Mouse (Mus musculus): ENCODE measurements around the gene Brip1. TPM values are rescaled to one million over a fixed set of nuclear protein-coding genes. Genes with fewer than 3 reads are reported as not detected.
"Not testable (repeated sequence)": the region's sequence is repeated elsewhere in the genome, so short reads cannot be mapped to it uniquely, and the experiment has no call there.

Gene Brip1
- total RNA-seq (2021), result under 1 TPM; 0.30 to 0.75 TPM

DNA sequence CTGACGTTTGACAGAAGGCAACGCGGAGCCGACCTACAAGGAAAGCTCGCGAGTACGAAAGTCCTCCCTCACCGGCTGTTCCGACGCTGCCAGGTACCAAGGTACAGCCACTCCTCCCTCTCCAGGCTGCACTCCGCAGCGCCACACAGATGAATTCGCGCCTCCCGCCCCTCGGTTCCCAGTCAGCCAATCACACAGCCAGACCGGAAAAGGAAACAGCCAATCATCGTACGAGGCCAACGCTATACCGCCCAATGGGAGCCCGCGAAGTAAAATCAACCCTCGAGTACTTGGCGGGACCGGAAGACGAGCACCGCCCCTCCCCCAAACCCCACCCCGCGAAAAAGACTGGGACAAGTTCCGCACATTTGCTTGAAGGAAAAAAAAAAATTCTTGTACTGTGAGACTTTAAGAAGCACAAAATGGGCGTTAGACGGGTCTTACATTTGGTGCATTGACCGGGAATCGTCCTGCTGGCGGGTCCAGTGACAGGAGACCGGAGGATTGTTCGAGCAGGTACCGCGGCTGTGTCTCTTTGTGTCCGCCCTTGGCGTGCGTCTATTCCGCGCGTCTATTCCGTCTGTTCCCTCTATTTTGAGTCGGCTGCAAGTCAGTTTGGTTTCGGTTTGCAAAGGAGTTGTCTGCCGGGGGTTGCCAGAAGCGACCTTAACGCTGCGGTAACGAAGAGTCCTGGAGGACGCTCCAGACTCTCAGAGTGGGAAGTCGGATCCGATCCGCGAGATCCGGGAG is at the start of gene Brip1:
Gene Brip1, minus strand, starts transcription at position 157 of the 750 bp plus-strand sequence.
- DNase-seq, result peak; percentile 90
- intact Hi-C loops (cut with DNase I), result loop anchor here (5.0 kb wide), 1 partner anchor 156 kb away; the partner anchor contains the start of gene Med13

DNA sequence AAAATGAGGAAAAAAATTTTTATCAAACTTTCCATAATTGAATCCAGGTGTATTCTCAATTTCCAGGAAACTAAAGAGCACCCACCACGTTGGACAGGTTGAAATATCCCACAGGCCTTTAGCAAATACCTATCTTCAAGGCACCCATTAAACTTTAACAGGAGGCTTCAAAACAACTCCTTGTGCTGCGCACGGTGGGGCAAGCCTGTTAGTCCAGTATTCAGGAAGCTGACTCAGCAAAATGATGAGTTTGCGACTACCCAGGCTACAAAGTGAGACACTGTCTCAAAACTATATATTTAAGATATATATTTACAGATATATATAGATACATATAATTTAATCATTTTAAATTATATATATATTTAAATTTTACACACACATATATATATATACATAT is 31.5 kb upstream of the Brip1 start:
- intact Hi-C loops (cut with DNase I), result no loop called here
- DNase-seq, result no peak

DNA sequence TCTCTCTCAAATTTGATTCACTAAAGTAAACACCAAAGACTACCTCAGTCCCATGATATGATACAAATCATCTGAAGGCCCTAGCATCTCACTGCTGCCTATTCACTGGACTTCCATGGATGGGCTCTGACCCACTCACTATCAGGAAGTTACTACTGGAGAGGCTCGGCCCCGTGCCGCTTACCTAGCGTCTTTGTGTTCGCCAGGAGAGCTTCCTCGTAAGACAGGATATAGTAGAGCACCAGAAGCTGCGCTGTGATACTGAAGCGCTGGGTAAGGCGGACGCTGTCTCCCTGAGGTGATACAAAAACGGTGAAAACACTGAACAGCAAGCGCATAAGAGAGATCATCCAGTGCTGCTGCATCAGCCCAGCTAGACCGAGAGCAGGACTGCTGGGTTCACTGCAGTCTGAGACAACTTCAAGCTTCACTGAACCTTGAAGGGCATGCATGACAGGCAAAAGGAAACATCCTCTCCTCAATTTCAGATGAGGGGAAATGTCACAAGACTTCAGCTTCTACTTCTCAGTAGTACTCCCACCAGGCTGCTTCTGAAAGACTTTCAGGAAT is 30.9 kb upstream of the Brip1 start:
- intact Hi-C loops (cut with DNase I), result no loop called here
- DNase-seq, result no peak

DNA sequence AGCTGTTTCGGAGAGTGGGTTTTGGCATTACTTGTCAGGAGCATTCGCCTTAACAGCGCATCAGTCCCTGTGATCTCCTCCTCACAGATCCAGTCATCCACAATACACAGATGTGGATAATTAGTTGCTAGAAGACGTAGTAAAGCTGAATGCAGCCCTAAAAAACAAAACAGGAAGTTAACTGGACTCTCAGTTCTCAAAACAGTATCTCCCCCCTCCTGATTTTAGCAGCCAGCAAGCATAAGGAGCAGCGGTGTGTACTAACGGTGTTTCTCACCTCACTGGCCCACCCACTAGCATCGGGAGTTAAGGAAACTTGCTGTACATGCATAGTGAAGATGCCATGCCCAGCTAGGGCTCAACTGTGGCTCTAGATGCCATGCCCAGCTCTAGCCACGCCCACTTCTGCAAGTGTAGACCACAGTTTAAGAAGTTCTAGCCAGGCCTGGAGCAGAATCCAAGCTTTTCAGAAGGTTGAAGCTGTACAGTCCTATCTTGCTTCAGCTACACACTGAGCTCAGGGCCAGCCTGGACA is 25.7 kb upstream of the Brip1 start:
- intact Hi-C loops (cut with DNase I), result no loop called here

DNA sequence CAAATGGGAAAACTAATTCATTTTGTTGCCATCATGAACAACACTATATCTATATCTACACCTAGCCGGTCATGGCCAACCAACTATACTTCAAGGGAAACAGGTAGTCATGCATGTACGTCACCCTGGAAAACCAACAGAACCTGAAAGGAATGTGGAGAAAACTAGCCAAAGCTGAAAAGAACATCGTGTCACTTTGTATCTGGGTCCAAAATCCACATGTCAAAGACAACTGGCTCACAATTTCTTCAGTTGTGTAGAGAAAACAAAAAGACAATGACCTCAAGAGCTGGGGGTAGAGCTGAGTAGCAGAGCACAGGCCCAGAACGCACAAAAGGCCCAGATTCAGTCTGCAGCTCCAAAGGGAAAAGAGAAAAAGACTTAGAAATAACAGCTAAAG is 24.8 kb upstream of the Brip1 start:
- no peak for DNase-seq

More for the DNA sequence above, 25.7 kb upstream of the Brip1 start:
- no peak for DNase-seq

DNA sequence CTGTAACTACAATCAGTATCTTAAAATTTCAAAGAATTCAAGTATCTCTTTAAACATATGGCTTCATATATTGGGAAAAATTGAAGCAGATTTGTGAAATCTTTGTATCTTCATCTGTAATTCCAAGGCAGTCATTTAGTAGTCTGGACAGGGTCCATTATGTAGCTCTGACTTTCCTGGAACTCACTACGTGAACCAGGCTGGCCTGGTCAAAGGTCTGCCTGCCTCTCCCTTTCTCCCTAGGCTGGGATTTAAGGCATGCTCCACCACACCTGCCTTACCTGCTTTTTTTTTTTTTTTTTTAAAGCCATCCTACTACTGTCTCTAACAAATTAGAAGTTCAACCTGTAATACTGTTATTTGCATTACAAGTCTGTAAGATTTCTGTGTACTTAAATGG is 10.8 kb upstream of the Brip1 start:
- DNase-seq, result no peak
- intact Hi-C loops (cut with DNase I), result no loop called here

More for the DNA sequence above, 24.8 kb upstream of the Brip1 start:
- intact Hi-C loops (cut with DNase I), result no loop called here

DNA sequence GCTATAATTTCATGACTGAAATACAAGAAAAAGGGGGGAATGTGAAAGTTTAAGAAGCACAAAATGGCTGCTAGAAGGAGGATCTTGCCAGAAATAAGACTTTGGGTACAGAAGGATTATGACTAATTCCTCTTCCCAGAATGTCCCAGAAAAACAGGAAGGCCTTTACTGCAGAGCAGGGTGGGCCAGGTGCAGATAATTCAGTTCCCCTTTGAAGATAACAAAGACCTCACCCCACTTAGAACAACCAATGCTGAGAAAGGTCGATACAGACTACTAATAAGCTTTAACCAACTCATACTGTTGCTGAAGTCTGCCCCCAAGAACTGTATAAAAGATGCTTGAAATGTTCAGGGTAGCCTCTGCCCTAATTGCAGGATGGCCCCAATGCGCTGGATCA is 8.1 kb upstream of the Brip1 start:
- intact Hi-C loops (cut with DNase I), result no loop called here
- DNase-seq, result no peak

DNA sequence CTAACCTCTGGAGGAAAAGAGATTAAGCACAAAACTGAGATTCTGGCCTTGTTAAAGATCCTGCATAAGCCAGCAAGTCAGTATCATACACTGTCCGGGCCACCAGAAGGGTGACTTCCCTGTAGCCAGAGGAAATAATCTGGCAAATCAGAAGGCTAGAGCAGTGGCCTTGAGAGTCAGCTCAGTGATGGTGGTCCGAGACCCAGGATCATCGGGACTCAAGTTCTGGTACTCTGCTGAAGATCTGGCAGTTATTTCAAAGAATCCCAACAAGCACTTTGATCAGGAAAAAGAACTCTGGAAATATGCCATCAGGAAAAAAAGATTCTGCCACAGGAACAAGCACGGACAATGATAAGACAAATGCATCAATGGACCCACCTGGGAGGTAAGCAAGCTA is 4.9 kb upstream of the Brip1 start:
- DNase-seq, result no peak
- intact Hi-C loops (cut with DNase I), result no loop called here

DNA sequence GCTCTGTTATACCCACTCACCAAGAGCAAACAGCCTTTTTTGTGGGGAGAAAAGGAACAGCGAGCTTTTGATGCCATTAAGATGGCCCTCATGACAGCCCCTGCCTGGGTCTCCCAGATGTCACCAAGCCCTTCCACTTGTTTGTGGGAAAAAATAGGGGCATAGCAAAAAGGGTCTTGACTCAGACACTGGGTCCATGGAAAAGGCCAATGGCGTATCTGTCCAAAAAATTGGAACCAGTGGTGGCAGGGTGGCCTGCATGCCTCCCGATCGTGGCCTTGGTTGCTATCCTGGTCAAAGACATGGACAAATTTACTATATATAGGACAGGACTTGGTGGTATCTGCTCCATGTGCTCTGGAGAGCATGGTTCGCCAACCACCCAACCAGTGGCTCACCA is 4.0 kb upstream of the Brip1 start:
- DNase-seq, result no peak
- intact Hi-C loops (cut with DNase I), result no loop called here

DNA sequence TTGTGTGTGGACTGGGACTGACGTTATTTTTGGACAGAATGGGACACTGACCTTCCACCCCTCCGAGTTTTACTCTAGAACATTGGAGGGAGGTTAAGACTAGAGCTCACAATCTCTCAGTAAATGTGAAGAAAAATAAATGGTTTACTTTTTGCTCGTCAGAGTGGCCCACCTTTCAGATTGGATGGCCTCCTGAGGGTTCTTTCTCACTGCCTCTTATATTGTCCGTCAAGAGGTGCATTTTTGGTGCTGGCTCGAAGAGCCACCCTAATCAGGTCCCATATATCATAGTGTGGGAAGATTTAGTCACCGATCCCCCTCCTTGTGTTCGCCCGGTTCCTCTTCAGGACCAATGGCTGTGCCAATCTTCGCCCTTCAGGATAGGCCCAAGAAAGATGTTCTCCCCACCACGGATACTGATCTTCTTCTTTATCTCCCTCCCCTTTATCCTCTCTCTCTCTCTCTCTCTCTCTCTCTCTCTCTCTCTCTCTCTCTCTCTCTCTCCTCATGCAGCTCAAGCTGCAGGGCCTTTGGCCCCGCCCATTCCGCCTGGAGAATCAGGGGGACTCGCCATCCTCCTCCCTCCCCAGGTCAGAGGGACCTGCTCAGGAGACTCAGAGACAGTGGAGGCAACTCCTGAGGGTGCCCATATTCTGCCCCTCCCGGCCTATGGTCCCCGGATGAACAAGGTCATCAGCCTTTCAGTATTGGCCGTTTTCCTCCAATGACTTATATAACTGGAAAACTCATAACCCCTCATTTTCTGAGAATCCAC is 1.1 kb upstream of the Brip1 start:
- intact Hi-C loops (cut with DNase I), result loop anchor here (5.0 kb wide), 1 partner anchor 155 kb away; the partner anchor contains the start of gene Med13

DNA sequence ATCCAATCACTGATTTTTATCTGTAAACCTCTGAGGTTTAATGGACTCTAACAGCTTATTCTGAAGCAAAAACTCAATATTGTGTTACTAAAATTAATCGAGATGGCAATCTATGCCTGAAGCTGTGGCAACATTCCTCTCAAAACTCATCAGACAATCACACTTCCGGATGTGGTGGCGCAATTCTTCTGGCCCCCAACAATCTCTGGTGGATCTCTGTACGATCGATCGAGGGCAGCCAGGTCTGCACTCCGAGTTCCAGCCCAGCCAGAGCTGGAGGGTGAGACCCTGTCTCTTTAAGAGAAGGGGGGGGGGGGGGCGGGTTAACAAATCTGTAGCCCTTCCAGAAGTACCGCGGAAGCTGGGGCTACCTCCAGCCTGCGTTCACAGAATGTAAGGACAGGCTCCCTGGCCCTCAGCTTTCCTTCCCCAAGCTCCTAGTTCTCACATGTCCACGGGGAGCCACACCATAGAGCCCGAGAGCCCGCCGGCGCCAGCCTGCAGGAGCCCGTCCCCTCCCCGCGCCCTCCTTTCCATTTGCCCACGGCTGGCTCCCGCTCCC is 452 bp downstream of the Brip1 start:
- intact Hi-C loops (cut with DNase I), result loop anchor here (5.0 kb wide), 1 partner anchor 157 kb away; the partner anchor contains the start of gene Med13
- DNase-seq, result no peak

More for the DNA sequence above, 1.1 kb upstream of the Brip1 start:
- peak; percentile 11 to 12 for DNase-seq

DNA sequence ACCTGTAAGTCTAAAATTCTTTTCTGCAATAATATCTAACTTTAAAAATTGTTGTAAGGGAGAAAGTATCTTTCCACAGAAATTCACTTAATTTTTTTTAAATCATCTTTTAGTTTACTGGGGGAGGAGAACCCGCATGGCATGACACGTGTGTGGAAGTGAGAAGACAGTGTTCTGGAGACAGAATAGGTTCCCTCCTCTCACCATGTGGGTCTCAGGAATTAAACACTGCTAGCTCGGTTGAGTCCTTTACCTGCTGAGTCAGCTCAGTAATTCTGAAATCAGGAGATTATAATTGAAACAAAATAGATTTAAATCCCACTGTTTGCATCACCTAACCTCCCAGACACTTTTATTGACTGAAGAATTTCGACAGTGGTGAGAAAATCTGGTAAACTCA is 1.3 kb downstream of the Brip1 start:
- DNase-seq, result no peak
- intact Hi-C loops (cut with DNase I), result loop anchor here (5.0 kb wide), 1 partner anchor 158 kb away; the partner anchor contains the start of gene Med13

DNA sequence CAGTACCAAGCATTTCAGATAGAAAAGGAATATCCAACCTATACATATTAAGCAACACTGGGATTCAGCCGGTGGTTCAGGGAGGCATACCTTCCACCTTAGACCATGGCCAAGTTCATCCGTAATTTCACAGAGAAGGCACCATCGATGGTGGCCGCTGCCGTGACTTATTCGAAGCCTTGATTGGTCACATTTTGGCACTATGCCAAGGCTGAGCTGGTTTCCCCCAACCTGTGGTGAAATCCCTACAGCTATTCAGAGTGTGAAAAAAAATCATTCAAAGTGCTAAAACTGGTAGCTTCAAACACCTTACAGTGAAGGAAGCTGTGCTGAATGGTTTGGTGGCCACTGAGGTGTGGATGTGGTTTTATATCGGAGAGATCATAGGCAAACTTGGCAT is 15.8 kb downstream of the Brip1 start:
- DNase-seq; intact Hi-C loops (cut with DNase I): not testable (repeated sequence)

DNA sequence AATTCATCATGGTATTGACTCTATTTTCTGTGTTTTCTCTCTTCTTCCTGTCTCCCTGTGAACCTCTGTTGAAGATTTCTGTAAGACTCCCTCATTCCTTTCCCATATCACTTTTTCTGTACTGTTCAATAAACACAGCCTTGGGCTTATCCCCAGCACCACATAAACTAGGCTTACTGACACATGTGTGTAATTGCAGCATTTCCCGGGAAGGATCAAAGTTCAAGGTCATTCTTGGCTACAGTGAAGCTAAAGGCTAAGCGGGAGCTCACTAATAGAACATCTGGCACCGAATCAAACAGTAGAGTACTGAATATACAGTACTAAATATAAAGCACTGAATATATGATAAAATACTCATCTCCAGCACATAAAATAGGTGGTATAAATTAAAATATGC is 25.2 kb downstream of the Brip1 start:
- intact Hi-C loops (cut with DNase I), result loop anchor here (10.0 kb wide), 2 partner anchors 701 to 791 kb away; no protein-coding TSS in a partner anchor
- no peak for DNase-seq

DNA sequence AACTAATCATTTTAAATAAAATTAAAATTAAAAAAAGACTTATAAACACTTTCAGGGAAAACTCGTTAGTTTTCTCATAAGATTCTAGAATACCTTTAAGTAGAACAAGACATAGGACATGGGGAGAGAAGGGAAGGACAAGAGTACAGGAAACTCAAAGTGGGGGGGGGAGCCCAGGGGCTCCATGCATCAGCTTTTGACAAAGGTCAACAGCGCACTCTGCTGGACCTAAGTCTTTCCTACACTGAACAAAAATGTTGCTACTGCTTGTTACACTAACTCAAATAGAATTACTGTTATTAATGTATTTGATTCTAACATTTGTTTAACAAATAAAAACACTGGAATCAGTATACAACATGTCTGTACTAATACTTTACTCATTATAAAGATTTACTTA is 26.8 kb downstream of the Brip1 start:
- peak; percentile 54 to 74 for DNase-seq
- intact Hi-C loops (cut with DNase I), result loop anchor here (5.0 to 10.0 kb wide), 5 partner anchors 97 to 789 kb away; no protein-coding TSS in a partner anchor

DNA sequence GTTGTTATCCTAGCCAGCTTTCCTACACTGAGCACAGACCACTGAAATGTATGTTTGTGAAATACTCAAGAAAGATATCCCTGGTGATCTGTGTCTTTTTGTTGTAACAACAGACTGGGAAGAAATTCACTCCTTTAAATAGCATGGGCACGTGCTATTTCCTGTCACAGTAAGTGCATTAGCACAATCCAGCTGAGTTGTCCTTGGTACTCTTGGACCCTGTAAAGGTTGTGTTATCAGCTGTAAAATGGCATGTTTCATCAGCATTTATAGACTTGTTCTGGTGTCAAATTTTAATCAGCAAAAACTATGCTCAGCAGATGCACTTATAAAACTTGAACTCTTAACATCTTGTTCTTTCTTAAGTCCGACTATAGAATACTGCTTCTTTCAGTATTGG is 30.2 kb downstream of the Brip1 start:
- no peak for DNase-seq
- intact Hi-C loops (cut with DNase I), result loop anchor here (5.0 to 10.0 kb wide), 5 partner anchors 93 to 786 kb away; no protein-coding TSS in a partner anchor

DNA sequence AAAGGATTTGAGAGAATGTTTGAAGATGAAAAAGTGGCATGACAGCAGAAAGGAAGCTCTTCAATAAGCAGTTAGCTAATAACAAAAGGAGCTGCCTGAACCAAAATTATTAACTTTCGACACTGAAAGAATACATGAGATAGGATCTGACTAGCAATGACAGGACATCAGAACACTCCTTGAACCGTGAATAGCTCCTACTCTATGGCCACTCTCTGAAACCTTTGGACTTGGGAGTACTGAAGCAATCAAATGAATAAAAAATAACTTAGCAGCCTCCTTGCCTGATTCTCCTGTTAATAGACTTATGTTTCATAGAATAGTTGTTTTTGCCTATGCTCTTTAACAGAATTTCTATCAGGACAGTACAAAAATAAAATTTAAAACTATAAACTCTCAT is 40.7 kb downstream of the Brip1 start:
- DNase-seq, result no peak
- intact Hi-C loops (cut with DNase I), result no loop called here

DNA sequence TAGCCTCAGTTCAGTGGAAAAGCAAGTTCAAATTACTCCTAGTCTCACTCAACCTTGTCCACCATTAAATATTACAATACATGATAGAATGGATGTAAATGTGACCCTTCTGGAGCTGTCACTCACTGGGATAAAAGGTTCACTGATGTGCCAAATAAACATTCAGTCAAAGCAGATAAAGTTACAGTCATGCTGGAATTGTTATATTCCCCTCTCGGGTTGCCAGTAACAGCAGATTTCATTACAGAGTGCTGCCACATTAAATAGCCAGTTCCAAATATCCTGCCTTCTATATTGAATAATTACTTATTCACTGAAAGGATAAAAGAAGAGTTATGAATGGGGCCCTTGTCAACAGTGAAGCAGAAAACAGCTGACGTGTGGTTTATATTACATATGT is 42.0 kb downstream of the Brip1 start:
- intact Hi-C loops (cut with DNase I), result no loop called here
- DNase-seq, result no peak

DNA sequence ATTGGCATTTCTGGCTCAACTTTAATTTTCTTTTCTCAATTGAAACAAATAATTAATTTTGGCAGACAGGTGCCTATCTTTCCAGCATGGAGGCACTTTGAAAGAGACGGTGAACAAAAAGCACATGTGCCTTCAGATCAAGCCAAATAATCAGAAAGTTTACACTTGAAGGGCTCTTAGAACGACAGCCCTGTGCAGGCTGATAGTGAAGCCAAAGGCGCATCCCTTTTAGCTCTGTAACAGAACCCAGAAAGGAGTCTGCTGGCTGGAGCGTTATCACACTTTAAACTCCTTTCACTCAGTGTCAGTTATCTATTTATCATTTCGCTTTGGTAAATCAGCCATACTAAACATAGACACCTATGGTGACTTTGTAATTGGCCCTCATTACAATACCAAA is 45.4 kb downstream of the Brip1 start:
- intact Hi-C loops (cut with DNase I), result no loop called here
- DNase-seq, result no peak

DNA sequence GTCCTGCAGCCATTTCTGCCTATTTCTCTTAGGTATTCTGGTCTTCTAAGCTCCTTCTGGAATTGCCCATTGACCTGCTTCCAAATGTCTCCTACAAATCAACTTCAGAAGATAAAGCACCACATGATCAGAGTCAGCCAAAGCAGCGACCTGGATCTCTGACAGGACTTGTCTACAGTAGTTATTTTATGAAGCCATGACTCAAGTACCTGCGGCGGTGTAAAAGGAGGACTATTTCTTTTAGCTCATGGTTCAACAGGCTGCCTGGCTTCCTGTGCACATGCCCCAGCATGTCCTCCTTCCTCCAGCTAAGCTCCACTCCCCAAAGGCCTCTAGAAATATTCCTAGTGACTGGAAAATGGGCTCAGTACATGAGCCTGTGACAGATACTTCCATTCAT is 69.7 kb downstream of the Brip1 start:
- intact Hi-C loops (cut with DNase I), result no loop called here
- no peak for DNase-seq

All from heart, postnatal 36 days (tissue).